Mouse (Mus musculus) heart, embryonic 12.5 days (tissue): ENCODE data around the gene Uckl1. TPM values are rescaled to one million over a fixed set of nuclear protein-coding genes. Genes with fewer than 3 reads are reported as not detected.

ENCODE experiments used
- ATAC-seq: fragments of 200-750 bp; cut with Nextera tagmentation; 2 replicates; pipeline ENCODE4 v1.8.0; 2017; ENCODE audit warnings: moderate TSS enrichment, moderate library complexity; ENCODE audit not compliant: insufficient number of reproducible peaks, low FRiP score
- H3K27ac ChIP-seq: fragments of 300-500 bp; sonication (generic); 2 replicates; pipeline ENCODE4 v1.5.1; 2016; ENCODE audit warnings: mild to moderate bottlenecking, moderate library complexity; ENCODE audit not compliant: poor library complexity, severe bottlenecking
- H3K27me3 ChIP-seq: fragments of 300-500 bp; sonication (generic); replicated peaks from 2 replicates; pipeline ENCODE4 v1.6.1; 2016; ENCODE audit warnings: mild to moderate bottlenecking, moderate library complexity
- H3K36me3 ChIP-seq: fragments of 300-500 bp; sonication (generic); 2 replicates; pipeline ENCODE4 v1.6.1; 2016; ENCODE audit warnings: mild to moderate bottlenecking, moderate library complexity
- H3K4me1 ChIP-seq: fragments of 300-500 bp; sonication (generic); replicated peaks from 2 replicates; pipeline ENCODE4 v1.6.1; 2016; ENCODE audit warnings: mild to moderate bottlenecking
- H3K4me2 ChIP-seq: fragments of 300-500 bp; sonication (generic); 2 replicates; pipeline ENCODE4 v1.6.1; 2016; ENCODE audit warnings: mild to moderate bottlenecking, moderate library complexity
- H3K4me3 ChIP-seq: fragments of 300-500 bp; sonication (generic); 2 replicates; pipeline ENCODE4 v1.5.1; 2016; ENCODE audit warnings: mild to moderate bottlenecking
- H3K9ac ChIP-seq: fragments of 300-500 bp; sonication (generic); 2 replicates; pipeline ENCODE4 v1.6.1; 2016; ENCODE audit warnings: mild to moderate bottlenecking, moderate library complexity
- H3K9me3 ChIP-seq: fragments of 300-500 bp; sonication (generic); replicated peaks from 2 replicates; pipeline ENCODE4 v1.6.1; 2016; ENCODE audit warnings: mild to moderate bottlenecking, moderate library complexity
- WGBS: fragments of 180-500 bp; shearing (Covaris S2); methylation state at CpG from one replicate; pipeline ENCODE4 v1.1.7; 2016; 5-methylcytosine and 5-hydroxymethylcytosine counted together
- polyA plus RNA-seq: library from polyadenylated mRNA; unstranded; fragments of >200 nt; fragmentation: Nextera tagmentation; extraction: Ambion mirVana; gene quantifications from 2 replicates; pipeline ENCODE4 v1.2.1, GENCODE M21; 2016

Uckl1 gene
- polyA plus RNA-seq, 1 experiment from 2014 or later, result 64.2 TPM

- 87% methylated on average over 11 of the region's 11 CpGs for WGBS
Observed at GRCm38 (mm10) chr2:181588229-181588780, 3.6 kb upstream of the Uckl1 start.

GRCm38 (mm10) chr2:181587796-181588195, 3.1 kb upstream of the Uckl1 start:
- peaks cover 11% of the 10 kb centered on the region for H3K4me1 ChIP-seq
- no peak overlapping the region for H3K9ac ChIP-seq
- no peak overlapping the region for H3K27ac ChIP-seq
- H3K4me2 ChIP-seq, result no peak overlapping the region
- no peaks in the 10 kb centered on the region for H3K27me3 ChIP-seq
- H3K36me3 ChIP-seq, result peaks cover 70% of the 10 kb centered on the region
- no peak overlapping the region for H3K4me3 ChIP-seq
- no peak for ATAC-seq
- no peaks in the 10 kb centered on the region for H3K9me3 ChIP-seq
- 81% methylated on average over 6 of the region's 6 CpGs for WGBS

More at GRCm38 (mm10) chr2:181588229-181588780, 3.6 kb upstream of the Uckl1 start:
- no peak overlapping the region for H3K9ac ChIP-seq
- ATAC-seq, result no peak
- no peak overlapping the region for H3K27ac ChIP-seq
- peaks cover 16% of the 10 kb centered on the region for H3K4me1 ChIP-seq
- H3K4me3 ChIP-seq, result no peak overlapping the region
- no peak overlapping the region for H3K4me2 ChIP-seq
- peaks cover 70% of the 10 kb centered on the region for H3K36me3 ChIP-seq
- no peaks in the 10 kb centered on the region for H3K9me3 ChIP-seq
- no peaks in the 10 kb centered on the region for H3K27me3 ChIP-seq

- 90% methylated on average over 3 of the region's 3 CpGs for WGBS
- Histone ChIP-seq H3K9ac (no peak overlapping the region), H3K4me1 (peaks cover 1% of the 10 kb centered on the region; the same call in 1 of the 2 replicates), H3K27ac (no peak overlapping the region), H3K4me3 (no peak overlapping the region), H3K36me3 (peaks cover 70% of the 10 kb centered on the region), H3K9me3 (no peaks in the 10 kb centered on the region), H3K27me3 (no peaks in the 10 kb centered on the region), H3K4me2 (no peak overlapping the region)
- ATAC-seq, result no peak
Observed at GRCm38 (mm10) chr2:181586124-181586523, 1.4 kb upstream of the Uckl1 start.

GRCm38 (mm10) chr2:181585506-181585905, 814 bp upstream of the Uckl1 start:
- Histone ChIP-seq H3K4me3 (no peak overlapping the region), H3K27me3 (no peaks in the 10 kb centered on the region), H3K4me2 (no peak overlapping the region), H3K4me1 (peaks cover 3% of the 10 kb centered on the region), H3K9me3 (no peaks in the 10 kb centered on the region), H3K27ac (no peak overlapping the region), H3K36me3 (peaks cover 69% of the 10 kb centered on the region), H3K9ac (no peak overlapping the region)
- no peak for ATAC-seq
- 85% methylated on average over 5 of the region's 5 CpGs for WGBS

GRCm38 (mm10) chr2:181583460-181584257, 1.0 kb downstream of the Uckl1 start:
- no peak overlapping the region for H3K9ac ChIP-seq
- peaks cover 21% of the 10 kb centered on the region for H3K4me1 ChIP-seq
- H3K4me3 ChIP-seq, result no peak overlapping the region
- H3K36me3 ChIP-seq, result peaks cover 51% of the 10 kb centered on the region
- no peak for ATAC-seq
- H3K27ac ChIP-seq, result no peak overlapping the region
- H3K27me3 ChIP-seq, result no peaks in the 10 kb centered on the region
- 87% methylated on average over 3 of the region's 3 CpGs for WGBS
- H3K4me2 ChIP-seq, result no peak overlapping the region
- no peaks in the 10 kb centered on the region for H3K9me3 ChIP-seq

- WGBS, result 94% methylated on average over 1 of the region's 1 CpGs
- ATAC-seq, result no peak
- peaks cover 43% of the 10 kb centered on the region for H3K36me3 ChIP-seq
Observed at GRCm38 (mm10) chr2:181582939-181583338, 1.8 kb downstream of the Uckl1 start.

GRCm38 (mm10) chr2:181582358-181582757, 2.3 kb downstream of the Uckl1 start:
- no peak overlapping the region for H3K27ac ChIP-seq
- no peaks in the 10 kb centered on the region for H3K27me3 ChIP-seq
- H3K4me1 ChIP-seq, result peaks cover 34% of the 10 kb centered on the region
- peaks cover 39% of the 10 kb centered on the region for H3K36me3 ChIP-seq
- no peak for ATAC-seq
- H3K9me3 ChIP-seq, result no peaks in the 10 kb centered on the region
- WGBS, result 76% methylated on average over 2 of the region's 2 CpGs
- H3K9ac ChIP-seq, result no peak overlapping the region
- peak overlapping the region; percentile 71 for H3K4me2 ChIP-seq
- H3K4me3 ChIP-seq, result no peak overlapping the region

More at GRCm38 (mm10) chr2:181582939-181583338, 1.8 kb downstream of the Uckl1 start:
- H3K4me1 ChIP-seq, result peaks cover 28% of the 10 kb centered on the region
- no peak overlapping the region for H3K4me2 ChIP-seq
- H3K9ac ChIP-seq, result no peak overlapping the region
- no peak overlapping the region for H3K27ac ChIP-seq
- no peaks in the 10 kb centered on the region for H3K27me3 ChIP-seq
- H3K9me3 ChIP-seq, result no peaks in the 10 kb centered on the region
- no peak overlapping the region for H3K4me3 ChIP-seq

GRCm38 (mm10) chr2:181581402-181582120, 3.1 kb downstream of the Uckl1 start:
- Histone ChIP-seq H3K9ac (peak overlapping the region; percentile 89), H3K4me2 (peak overlapping the region; percentile 71), H3K27me3 (no peaks in the 10 kb centered on the region), H3K4me1 (peaks cover 42% of the 10 kb centered on the region), H3K9me3 (no peaks in the 10 kb centered on the region), H3K36me3 (peaks cover 31% of the 10 kb centered on the region), H3K4me3 (peak overlapping the region; percentile 77), H3K27ac (peak overlapping the region; percentile 96)
- peak; percentile 86 for ATAC-seq
- under 1% methylated on average over 49 of the region's 49 CpGs for WGBS

GRCm38 (mm10) chr2:181581016-181581401, 3.7 kb downstream of the Uckl1 start:
- whole genome bisulfite sequencing, result under 1% methylated on average over 11 of the region's 11 CpGs
- ATAC-seq, result peak; percentile 84
- H3K9me3 ChIP-seq, result no peaks in the 10 kb centered on the region
- H3K4me3 ChIP-seq, result peak overlapping the region; percentile 77
- H3K4me2 ChIP-seq, result peak overlapping the region; percentile 71
- no peaks in the 10 kb centered on the region for H3K27me3 ChIP-seq
- H3K9ac ChIP-seq, result peak overlapping the region; percentile 89
- peaks cover 25% of the 10 kb centered on the region for H3K36me3 ChIP-seq
- peaks cover 42% of the 10 kb centered on the region for H3K4me1 ChIP-seq
- H3K27ac ChIP-seq, result peak overlapping the region; percentile 96

GRCm38 (mm10) chr2:181580131-181580772, 4.4 kb downstream of the Uckl1 start:
- 68% methylated on average over 5 of the region's 5 CpGs for WGBS
- H3K4me1 ChIP-seq, result peaks cover 42% of the 10 kb centered on the region
- H3K4me3 ChIP-seq, result peak overlapping the region; percentile 77
- H3K9ac ChIP-seq, result peak overlapping the region; percentile 89
- H3K27ac ChIP-seq, result peak overlapping the region; percentile 96
- H3K9me3 ChIP-seq, result no peaks in the 10 kb centered on the region
- peak overlapping the region; percentile 71 for H3K4me2 ChIP-seq
- no peaks in the 10 kb centered on the region for H3K27me3 ChIP-seq
- no peak for ATAC-seq
- peaks cover 18% of the 10 kb centered on the region for H3K36me3 ChIP-seq

- no peaks in the 10 kb centered on the region for H3K9me3 ChIP-seq
- no peak for ATAC-seq
- H3K4me3 ChIP-seq, result no peak overlapping the region
- peak overlapping the region; percentile 71 for H3K4me2 ChIP-seq
- WGBS, result 86% methylated on average over 1 of the region's 1 CpGs
- H3K36me3 ChIP-seq, result peaks cover 18% of the 10 kb centered on the region
- H3K27ac ChIP-seq, result no peak overlapping the region
- peaks cover 42% of the 10 kb centered on the region for H3K4me1 ChIP-seq
- no peaks in the 10 kb centered on the region for H3K27me3 ChIP-seq
- peak overlapping the region; percentile 46; the same call in 1 of the 2 replicates for H3K9ac ChIP-seq
Observed at GRCm38 (mm10) chr2:181579681-181580080, 5.0 kb downstream of the Uckl1 start.
